Mouse (Mus musculus): ENCODE results near the gene Olfr172. TPM values are rescaled to one million over a fixed set of nuclear protein-coding genes. Genes with fewer than 3 reads are reported as not detected.

The Olfr172 gene
- polyA plus RNA-seq, 1 experiment from 2014 or later = not detected

Small RNA genes lying within 50 kb of the gene (microRNA-seq; reads per million reads assigned to microRNA genes)
- gene Gm27564 (ENCODE audit: insufficient number of aligned reads) = not detected

Other genes starting within 250 kb of the Olfr172 start
- gene St3gal6, start 238.9 kb downstream of the Olfr172 start, polyA plus RNA-seq (2014; fragmentation: Nextera tagmentation; extraction: Ambion mirVana) = 8.3 and 8.8 TPM in 2 replicates
- gene Gm813, start 146.2 kb downstream of the Olfr172 start, polyA plus RNA-seq (2014; fragmentation: Nextera tagmentation; extraction: Ambion mirVana) = not detected in 2 replicates
- not detected in 2 replicates for gene E330017A01Rik, start 124.4 kb downstream of the Olfr172 start, polyA plus RNA-seq (2014; fragmentation: Nextera tagmentation; extraction: Ambion mirVana)
- gene Cpox, start 92.9 kb downstream of the Olfr172 start, polyA plus RNA-seq (2014; fragmentation: Nextera tagmentation; extraction: Ambion mirVana) = 20.6 and 22.0 TPM in 2 replicates
- not detected in 2 replicates for gene Gpr15, start 44.1 kb downstream of the Olfr172 start, polyA plus RNA-seq (2014; fragmentation: Nextera tagmentation; extraction: Ambion mirVana)
- gene Cldnd1, start 35.3 kb downstream of the Olfr172 start, polyA plus RNA-seq (2014; fragmentation: Nextera tagmentation; extraction: Ambion mirVana) = 115 and 116 TPM in 2 replicates
- gene Olfr173, start 37.1 kb upstream of the Olfr172 start, polyA plus RNA-seq (2014; fragmentation: Nextera tagmentation; extraction: Ambion mirVana) = not detected in 2 replicates
- gene Olfr175-ps1, start 63.6 kb upstream of the Olfr172 start, polyA plus RNA-seq (2014; fragmentation: Nextera tagmentation; extraction: Ambion mirVana) = not detected in 2 replicates
- gene Olfr177, start 111.6 kb upstream of the Olfr172 start, polyA plus RNA-seq (2014; fragmentation: Nextera tagmentation; extraction: Ambion mirVana) = not detected in 2 replicates
- not detected in 2 replicates for gene Olfr178, start 128.9 kb upstream of the Olfr172 start, polyA plus RNA-seq (2014; fragmentation: Nextera tagmentation; extraction: Ambion mirVana)
- not detected in 2 replicates for gene Olfr181, start 165.6 kb upstream of the Olfr172 start, polyA plus RNA-seq (2014; fragmentation: Nextera tagmentation; extraction: Ambion mirVana)
- gene Olfr180, start 166.2 kb upstream of the Olfr172 start, polyA plus RNA-seq (2014; fragmentation: Nextera tagmentation; extraction: Ambion mirVana) = not detected in 2 replicates
- not detected in 2 replicates for gene Olfr183, start 232.2 kb upstream of the Olfr172 start, polyA plus RNA-seq (2014; fragmentation: Nextera tagmentation; extraction: Ambion mirVana)

Measured in forebrain, embryonic 11.5 days (tissue).